Mouse (Mus musculus): ENCODE measurements around the gene Dnajc13. TPM values are rescaled to one million over a fixed set of nuclear protein-coding genes. Genes with fewer than 3 reads are reported as not detected.

The Dnajc13 gene
- polyA plus RNA-seq, 1 experiment from 2014 or later = 23.4 TPM

DNA sequence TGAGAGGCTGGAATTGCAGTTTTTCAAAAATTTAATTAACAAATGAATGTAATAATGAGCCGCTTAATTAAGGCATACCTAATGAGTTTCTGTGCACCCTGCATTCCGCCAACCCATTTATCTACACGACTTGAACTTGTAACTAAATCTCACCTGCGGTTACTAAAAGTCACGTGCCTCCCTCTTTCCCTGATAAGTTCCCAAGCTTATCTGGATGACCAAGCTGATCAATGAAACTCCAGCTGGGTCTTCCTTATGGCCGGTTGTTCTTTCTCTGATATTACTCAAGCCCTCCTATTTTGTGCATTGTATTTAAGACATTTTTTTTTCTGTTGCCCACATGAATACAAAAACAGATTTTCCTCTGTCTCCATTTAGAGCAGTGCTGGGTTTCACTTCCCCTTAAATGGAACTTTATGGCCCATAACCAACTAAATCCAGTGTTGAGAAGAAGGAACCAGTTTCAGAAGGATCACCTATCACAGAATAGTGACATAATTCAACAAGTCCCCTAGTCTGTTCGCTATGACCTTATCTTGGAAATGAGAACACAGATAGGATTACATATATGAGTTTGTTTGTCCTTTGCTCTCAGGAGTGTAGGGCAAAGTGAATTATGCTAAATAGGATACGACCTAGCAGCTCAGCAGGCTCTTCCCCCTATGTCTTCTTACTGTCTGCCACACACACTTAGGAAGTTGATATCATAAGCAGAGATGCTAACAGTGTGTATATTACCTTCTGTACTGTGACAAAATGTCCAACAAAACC is 18.2 kb upstream of the Dnajc13 start:
- peak; percentile 39 for ATAC-seq (ENCODE audit: low FRiP score, low TSS enrichment)
- H3K4me2 ChIP-seq (replicated peaks; ENCODE audit: low read depth, low read length) = 0 out of 2 replicates have a peak overlapping the region, but pooled peaks have one; percentile 4
- WGBS = 42% methylated on average over 8 of the region's 8 CpGs

GRCm38 (mm10) chr9:104277528-104278162 is 14.9 kb upstream of the Dnajc13 start:
- Histone ChIP-seq H3K27ac (ENCODE audit: low read length) (no peak overlapping the region), H3K27me3 (ENCODE audit: insufficient read depth, low read length) (no peaks in the 10 kb centered on the region), H3K36me3 (ENCODE audit: insufficient read depth, low read length) (no peaks in the 10 kb centered on the region), H3K4me2 (replicated peaks; ENCODE audit: low read depth, low read length) (peak overlapping the region; percentile 28; the same call in 1 of the 2 replicates), H3K4me3 (ENCODE audit: low read length) (no peak overlapping the region), H3K4me1 (ENCODE audit: insufficient read depth, low read length) (peaks cover 13% of the 10 kb centered on the region), H3K9ac (replicated peaks; ENCODE audit: low read length) (no peak overlapping the region), H3K9me3 (ENCODE audit: low read length) (no peaks in the 10 kb centered on the region)
- 21% methylated on average over 18 of the region's 18 CpGs for WGBS
- peak; percentile 27; the same call in 1 of the 2 replicates for ATAC-seq (ENCODE audit: low FRiP score, low TSS enrichment)

More for the DNA sequence above, 18.2 kb upstream of the Dnajc13 start:
- H3K4me3 ChIP-seq (ENCODE audit: low read length) = no peak overlapping the region
- no peaks in the 10 kb centered on the region for H3K27me3 ChIP-seq (ENCODE audit: insufficient read depth, low read length)
- H3K9ac ChIP-seq (replicated peaks; ENCODE audit: low read length) = no peak overlapping the region
- no peaks in the 10 kb centered on the region for H3K36me3 ChIP-seq (ENCODE audit: insufficient read depth, low read length)
- peak overlapping the region; percentile 89 for H3K27ac ChIP-seq (ENCODE audit: low read length)
- H3K4me1 ChIP-seq (ENCODE audit: insufficient read depth, low read length) = peaks cover 20% of the 10 kb centered on the region
- no peaks in the 10 kb centered on the region for H3K9me3 ChIP-seq (ENCODE audit: low read length)

DNA sequence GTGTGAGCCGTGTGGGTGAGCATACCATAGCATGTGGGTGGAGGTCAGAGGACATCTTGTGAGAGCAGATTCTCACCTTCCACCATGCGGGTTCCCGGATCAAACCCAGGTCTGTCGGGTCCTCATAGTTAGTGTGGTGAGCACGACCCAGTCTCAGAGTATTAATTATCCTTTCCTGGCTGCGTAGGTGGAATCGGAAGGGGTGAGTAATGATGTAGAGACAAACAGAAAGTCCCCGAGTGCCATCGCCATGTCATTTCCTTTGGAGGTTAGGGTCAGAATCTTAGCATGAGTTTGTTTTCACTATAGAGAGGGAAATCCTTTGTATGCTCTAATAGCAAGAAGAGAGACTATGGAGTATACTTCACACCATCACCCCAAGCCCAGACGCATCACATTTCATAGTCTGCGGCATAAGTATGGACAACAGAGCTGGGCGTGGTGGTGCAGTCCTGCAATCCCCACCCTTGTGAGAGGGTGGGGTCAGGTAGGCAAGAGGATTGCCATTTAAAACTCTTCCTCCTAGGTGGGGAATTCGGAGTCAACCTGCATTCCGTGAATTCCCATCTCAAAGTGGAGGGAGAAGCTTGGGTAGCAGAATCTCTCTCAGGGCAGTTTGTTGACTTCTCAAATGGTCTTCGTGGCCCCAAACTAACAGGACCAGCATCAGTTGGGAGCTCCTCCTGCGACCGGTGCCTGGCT is 12.5 kb upstream of the Dnajc13 start:
- 78% methylated on average over 17 of the region's 17 CpGs for WGBS

GRCm38 (mm10) chr9:104272057-104272456 is 9.3 kb upstream of the Dnajc13 start:
- no peaks in the 10 kb centered on the region for H3K4me1 ChIP-seq (ENCODE audit: insufficient read depth, low read length)
- H3K27ac ChIP-seq (ENCODE audit: low read length) = no peak overlapping the region
- H3K9ac ChIP-seq (replicated peaks; ENCODE audit: low read length) = no peak overlapping the region
- no peaks in the 10 kb centered on the region for H3K27me3 ChIP-seq (ENCODE audit: insufficient read depth, low read length)
- H3K36me3 ChIP-seq (ENCODE audit: insufficient read depth, low read length) = no peaks in the 10 kb centered on the region
- 62% methylated on average over 4 of the region's 4 CpGs for WGBS
- no peak for ATAC-seq (ENCODE audit: low FRiP score, low TSS enrichment)
- no peak overlapping the region for H3K4me3 ChIP-seq (ENCODE audit: low read length)
- H3K9me3 ChIP-seq (ENCODE audit: low read length) = no peaks in the 10 kb centered on the region
- no peak overlapping the region for H3K4me2 ChIP-seq (replicated peaks; ENCODE audit: low read depth, low read length)

More for the DNA sequence above, 12.5 kb upstream of the Dnajc13 start:
- no peak for ATAC-seq (ENCODE audit: low FRiP score, low TSS enrichment)
- Histone ChIP-seq H3K9me3 (ENCODE audit: low read length) (no peaks in the 10 kb centered on the region), H3K27ac (ENCODE audit: low read length) (no peak overlapping the region), H3K4me3 (ENCODE audit: low read length) (no peak overlapping the region), H3K4me2 (replicated peaks; ENCODE audit: low read depth, low read length) (no peak overlapping the region), H3K9ac (replicated peaks; ENCODE audit: low read length) (no peak overlapping the region), H3K36me3 (ENCODE audit: insufficient read depth, low read length) (no peaks in the 10 kb centered on the region), H3K4me1 (ENCODE audit: insufficient read depth, low read length) (no peaks in the 10 kb centered on the region), H3K27me3 (ENCODE audit: insufficient read depth, low read length) (no peaks in the 10 kb centered on the region)

DNA sequence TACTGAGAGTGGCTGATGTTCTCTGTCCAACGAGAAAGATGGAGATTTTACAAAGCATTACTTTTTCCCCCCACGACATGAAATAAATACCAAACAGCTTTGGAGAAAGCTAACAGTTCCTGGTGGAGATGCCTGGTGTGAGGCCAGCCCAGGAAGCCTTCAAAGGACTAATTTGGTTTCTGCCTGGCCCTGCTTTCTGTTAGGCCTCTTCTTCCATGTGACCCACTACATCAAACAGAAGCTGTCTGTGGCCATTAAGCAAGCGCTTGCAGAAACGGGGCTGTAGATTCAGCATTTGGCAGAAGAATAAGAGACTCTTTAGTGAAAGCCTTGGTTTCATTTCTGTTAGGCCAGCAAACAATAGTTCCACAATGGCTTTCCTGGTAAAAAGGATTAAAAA is 8.9 kb upstream of the Dnajc13 start:
- Histone ChIP-seq H3K36me3 (ENCODE audit: insufficient read depth, low read length) (no peaks in the 10 kb centered on the region), H3K9ac (replicated peaks; ENCODE audit: low read length) (no peak overlapping the region), H3K9me3 (ENCODE audit: low read length) (no peaks in the 10 kb centered on the region), H3K4me1 (ENCODE audit: insufficient read depth, low read length) (no peaks in the 10 kb centered on the region), H3K4me3 (ENCODE audit: low read length) (no peak overlapping the region), H3K4me2 (replicated peaks; ENCODE audit: low read depth, low read length) (no peak overlapping the region), H3K27me3 (ENCODE audit: insufficient read depth, low read length) (no peaks in the 10 kb centered on the region), H3K27ac (ENCODE audit: low read length) (no peak overlapping the region)
- WGBS = 59% methylated on average over 4 of the region's 4 CpGs
- ATAC-seq (ENCODE audit: low FRiP score, low TSS enrichment) = no peak

DNA sequence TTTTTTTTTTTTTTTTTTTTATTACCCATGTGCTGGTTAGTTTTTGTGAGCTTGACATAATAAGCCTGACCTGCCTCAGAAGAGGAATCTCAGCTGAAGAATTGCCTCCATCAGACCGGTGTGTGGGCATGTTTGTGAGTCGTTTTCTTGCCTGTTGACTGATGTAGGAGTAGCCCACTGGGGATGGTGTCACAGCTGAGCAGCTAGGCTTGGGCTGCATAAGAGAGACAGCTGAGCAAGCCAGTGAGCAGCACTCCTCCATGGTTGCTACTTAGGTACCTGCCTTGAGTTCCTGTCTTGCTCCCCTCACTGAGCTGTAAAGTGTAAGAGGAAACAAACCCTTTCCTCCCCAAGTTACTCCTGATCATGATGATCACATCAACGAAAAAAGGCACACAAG is 7.2 kb upstream of the Dnajc13 start:
- Histone ChIP-seq H3K36me3 (ENCODE audit: insufficient read depth, low read length) (no peaks in the 10 kb centered on the region), H3K9me3 (ENCODE audit: low read length) (no peaks in the 10 kb centered on the region), H3K27ac (ENCODE audit: low read length) (no peak overlapping the region), H3K4me3 (ENCODE audit: low read length) (no peak overlapping the region), H3K9ac (replicated peaks; ENCODE audit: low read length) (no peak overlapping the region), H3K4me2 (replicated peaks; ENCODE audit: low read depth, low read length) (no peak overlapping the region), H3K27me3 (ENCODE audit: insufficient read depth, low read length) (no peaks in the 10 kb centered on the region), H3K4me1 (ENCODE audit: insufficient read depth, low read length) (no peaks in the 10 kb centered on the region)
- 53% methylated on average over 3 of the region's 3 CpGs for WGBS
- no peak for ATAC-seq (ENCODE audit: low FRiP score, low TSS enrichment)

GRCm38 (mm10) chr9:104269349-104269871 is 6.7 kb upstream of the Dnajc13 start:
- ATAC-seq (ENCODE audit: low FRiP score, low TSS enrichment) = 0 out of 2 replicates have a peak, but pooled peaks have one; percentile 27
- Histone ChIP-seq H3K4me2 (replicated peaks; ENCODE audit: low read depth, low read length) (no peak overlapping the region), H3K4me1 (ENCODE audit: insufficient read depth, low read length) (no peaks in the 10 kb centered on the region), H3K27me3 (ENCODE audit: insufficient read depth, low read length) (no peaks in the 10 kb centered on the region), H3K9me3 (ENCODE audit: low read length) (no peaks in the 10 kb centered on the region), H3K36me3 (ENCODE audit: insufficient read depth, low read length) (no peaks in the 10 kb centered on the region), H3K9ac (replicated peaks; ENCODE audit: low read length) (0 out of 2 replicates have a peak overlapping the region, but pooled peaks have one; percentile 3), H3K27ac (ENCODE audit: low read length) (no peak overlapping the region), H3K4me3 (ENCODE audit: low read length) (no peak overlapping the region)
- 34% methylated on average over 10 of the region's 10 CpGs for WGBS

- H3K27ac ChIP-seq (ENCODE audit: low read length) = no peak overlapping the region
- WGBS = 66% methylated on average over 2 of the region's 2 CpGs
- no peaks in the 10 kb centered on the region for H3K27me3 ChIP-seq (ENCODE audit: insufficient read depth, low read length)
- H3K4me1 ChIP-seq (ENCODE audit: insufficient read depth, low read length) = peaks cover 25% of the 10 kb centered on the region
- no peak for ATAC-seq (ENCODE audit: low FRiP score, low TSS enrichment)
- H3K36me3 ChIP-seq (ENCODE audit: insufficient read depth, low read length) = no peaks in the 10 kb centered on the region
- H3K4me2 ChIP-seq (replicated peaks; ENCODE audit: low read depth, low read length) = no peak overlapping the region
- H3K4me3 ChIP-seq (ENCODE audit: low read length) = no peak overlapping the region
- no peak overlapping the region for H3K9ac ChIP-seq (replicated peaks; ENCODE audit: low read length)
- H3K9me3 ChIP-seq (ENCODE audit: low read length) = no peaks in the 10 kb centered on the region
These were observed 1.8 kb upstream of the Dnajc13 start for GRCm38 (mm10) chr9:104264567-104264966.

DNA sequence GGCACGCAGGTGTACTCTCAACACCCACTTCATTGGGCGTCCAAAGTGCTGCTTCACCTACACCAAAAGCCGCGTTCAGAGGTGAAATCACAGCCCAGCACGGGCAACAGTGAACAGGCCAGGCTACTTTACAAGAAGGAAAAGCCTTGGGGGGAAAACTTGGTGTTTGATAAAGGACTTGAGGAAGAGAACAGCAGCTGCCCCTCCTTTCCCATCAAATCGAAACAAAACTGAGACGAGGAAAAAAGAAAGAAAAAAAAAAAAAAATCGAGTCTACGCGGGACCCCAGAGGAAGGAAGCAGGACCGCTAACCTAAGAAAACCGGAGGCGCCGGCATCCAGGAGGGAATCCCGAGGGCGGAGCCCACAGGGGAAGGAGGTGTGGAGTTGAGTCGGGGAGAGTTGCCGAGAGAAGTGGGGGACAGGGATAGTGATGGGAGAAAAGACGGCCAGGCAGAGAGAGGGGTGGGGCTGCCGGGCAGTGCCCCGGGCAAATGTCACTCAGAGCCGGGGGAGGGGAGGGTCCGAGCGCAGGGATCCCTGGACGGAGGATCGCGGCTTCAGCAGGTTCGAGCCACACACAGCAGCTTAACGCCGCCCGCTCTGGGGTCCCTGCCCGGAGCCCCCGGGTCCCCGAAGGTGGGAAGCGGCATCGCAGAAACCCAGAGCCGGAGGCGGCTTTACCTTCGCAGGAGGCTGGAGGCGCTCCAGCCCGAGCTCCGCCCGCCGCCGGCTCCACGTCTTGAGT is 541 bp downstream of the Dnajc13 start:
- under 1% methylated on average over 37 of the region's 46 CpGs for WGBS
- peak; percentile 75 for ATAC-seq (ENCODE audit: low FRiP score, low TSS enrichment)

More for the DNA sequence above, 541 bp downstream of the Dnajc13 start:
- Histone ChIP-seq H3K4me3 (ENCODE audit: low read length) (peak overlapping the region; percentile 95), H3K27ac (ENCODE audit: low read length) (peak overlapping the region; percentile 94), H3K36me3 (ENCODE audit: insufficient read depth, low read length) (no peaks in the 10 kb centered on the region), H3K9me3 (ENCODE audit: low read length) (no peaks in the 10 kb centered on the region), H3K27me3 (ENCODE audit: insufficient read depth, low read length) (no peaks in the 10 kb centered on the region), H3K4me1 (ENCODE audit: insufficient read depth, low read length) (peaks cover 25% of the 10 kb centered on the region), H3K4me2 (replicated peaks; ENCODE audit: low read depth, low read length) (peak overlapping the region; percentile 84), H3K9ac (replicated peaks; ENCODE audit: low read length) (peak overlapping the region; percentile 96)

Data from kidney, embryonic 16.5 days (tissue).